Mouse (Mus musculus) limb, embryonic 14.5 days (tissue): Measurements from ENCODE around the gene Prkcz. TPM values are rescaled to one million over a fixed set of nuclear protein-coding genes. Genes with fewer than 3 reads are reported as not detected.

Experiments used
- ATAC-seq: fragments of 200-750 bp; cut with Nextera tagmentation; 2 replicates; pipeline ENCODE4 v1.8.0; 2017; ENCODE audit warnings: low read depth, moderate number of reproducible peaks, moderate TSS enrichment; ENCODE audit not compliant: low FRiP score
- DNase-seq: peaks from one replicate; pipeline ENCODE4 v3.0.0-alpha.2; 2015; ENCODE audit warnings: low spot score
- H3K27ac ChIP-seq: fragments of 300-500 bp; sonication (generic); replicated peaks from 2 replicates; pipeline ENCODE4 v1.5.1; 2014; ENCODE audit warnings: low read depth, mild to moderate bottlenecking, low read length, moderate library complexity, mixed read lengths
- H3K27me3 ChIP-seq: fragments of 300-500 bp; sonication (generic); 2 replicates; pipeline ENCODE4 v1.6.1; 2014; ENCODE audit warnings: low read length, mixed read lengths; ENCODE audit not compliant: control insufficient read depth, insufficient read depth
- H3K36me3 ChIP-seq: fragments of 300-500 bp; sonication (generic); 2 replicates; pipeline ENCODE4 v1.6.1; 2014; ENCODE audit warnings: mild to moderate bottlenecking, low read length, moderate library complexity, mixed read lengths; ENCODE audit not compliant: control insufficient read depth, insufficient read depth
- H3K4me1 ChIP-seq: fragments of 300-500 bp; sonication (generic); 2 replicates; pipeline ENCODE4 v1.6.1; 2014; ENCODE audit warnings: antibody characterized with exemption, low read length, mixed read lengths; ENCODE audit not compliant: control insufficient read depth, insufficient read depth
- H3K4me2 ChIP-seq: fragments of 300-500 bp; sonication (generic); replicated peaks from 2 replicates; pipeline ENCODE4 v1.6.1; 2014; ENCODE audit warnings: low read depth, mild to moderate bottlenecking, low read length, moderate library complexity; ENCODE audit not compliant: severe bottlenecking
- H3K4me3 ChIP-seq: fragments of 300-500 bp; sonication (generic); replicated peaks from 2 replicates; pipeline ENCODE4 v1.5.1; 2014; ENCODE audit warnings: low read length
- H3K9ac ChIP-seq: fragments of 300-500 bp; sonication (generic); 2 replicates; pipeline ENCODE4 v1.6.1; 2014; ENCODE audit warnings: mild to moderate bottlenecking, low read depth, low read length, moderate library complexity; ENCODE audit not compliant: severe bottlenecking
- H3K9me3 ChIP-seq: fragments of 300-500 bp; sonication (generic); 2 replicates; pipeline ENCODE4 v1.6.1; 2016; ENCODE audit warnings: low read length; ENCODE audit not compliant: control insufficient read depth
- POLR2A ChIP-seq: fragments of 200-500 bp; IDR thresholded peaks from 2 replicates; pipeline ENCODE4 v1.8.0; 2012; ENCODE audit warnings: inconsistent platforms, mild to moderate bottlenecking, moderate library complexity, borderline replicate concordance; ENCODE audit not compliant: insufficient read depth, insufficient read length; ENCODE audit errors: extremely low read depth
- WGBS: fragments of 180-500 bp; shearing (Covaris S2); extraction: QIAGEN DNeasy Blood & Tissue Kit; methylation state at CpG from one replicate; pipeline ENCODE4 v1.1.7; 2014; 5-methylcytosine and 5-hydroxymethylcytosine counted together
- polyA plus RNA-seq, 2 experiments: library from polyadenylated mRNA; depleted of rRNA in 1 of 2; stranded (reverse) in 1 of 2; unstranded in 1 of 2; fragments of >200 nt; fragmentation: Nextera tagmentation in 1 of 2; extraction: Ambion mirVana in 1 of 2; gene quantifications; 2 replicates each; pipeline versions ENCODE4 v1.2.1 to v1.2.3; 2012 to 2014

Gene Prkcz
- polyA plus RNA-seq, 2 experiments, result 7.1 to 7.4 TPM

GRCm38 (mm10) chr4:155290045-155290444 lies 71.1 kb downstream of the Prkcz start:
- H3K4me2 ChIP-seq, result no peak overlapping the region
- H3K4me1 ChIP-seq, result peaks cover 11% of the 10 kb centered on the region
- no peak for ATAC-seq
- H3K27me3 ChIP-seq, result no peaks in the 10 kb centered on the region
- no peak overlapping the region for H3K9ac ChIP-seq
- DNase-seq, result no peak
- no peak overlapping the region for H3K27ac ChIP-seq
- H3K9me3 ChIP-seq, result no peaks in the 10 kb centered on the region
- no peak for TF ChIP-seq POLR2A
- WGBS, result 89% methylated on average over 7 of the region's 7 CpGs
- H3K4me3 ChIP-seq, result no peak overlapping the region
- no peaks in the 10 kb centered on the region for H3K36me3 ChIP-seq

- no peak overlapping the region for H3K9ac ChIP-seq
- H3K9me3 ChIP-seq, result no peaks in the 10 kb centered on the region
- H3K27me3 ChIP-seq, result no peaks in the 10 kb centered on the region
- H3K4me2 ChIP-seq, result no peak overlapping the region
- ATAC-seq (no peak), DNase-seq (no peak)
- no peak for TF ChIP-seq POLR2A
- no peaks in the 10 kb centered on the region for H3K36me3 ChIP-seq
- no peak overlapping the region for H3K27ac ChIP-seq
- 91% methylated on average over 1 of the region's 1 CpGs for WGBS
- H3K4me3 ChIP-seq, result no peak overlapping the region
- H3K4me1 ChIP-seq, result peaks cover 26% of the 10 kb centered on the region
Measured at GRCm38 (mm10) chr4:155288586-155288985, 72.6 kb downstream of the Prkcz start.

- H3K27ac ChIP-seq, result no peak overlapping the region; the same call in 1 of the 2 replicates
- TF ChIP-seq POLR2A, result no peak
- H3K4me3 ChIP-seq, result no peak overlapping the region
- 75% methylated on average over 11 of the region's 11 CpGs for WGBS
- no peaks in the 10 kb centered on the region for H3K36me3 ChIP-seq
- H3K9me3 ChIP-seq, result no peaks in the 10 kb centered on the region
- no peak overlapping the region for H3K4me2 ChIP-seq
- H3K27me3 ChIP-seq, result no peaks in the 10 kb centered on the region
- ATAC-seq (no peak), DNase-seq (no peak)
- H3K4me1 ChIP-seq, result peaks cover 33% of the 10 kb centered on the region
- H3K9ac ChIP-seq, result no peak overlapping the region
Measured at GRCm38 (mm10) chr4:155287713-155288112, 73.4 kb downstream of the Prkcz start.

GRCm38 (mm10) chr4:155286090-155286489 lies 75.1 kb downstream of the Prkcz start:
- WGBS, result 96% methylated on average over 4 of the region's 4 CpGs
- H3K27ac ChIP-seq, result no peak overlapping the region
- no peaks in the 10 kb centered on the region for H3K27me3 ChIP-seq
- H3K9me3 ChIP-seq, result no peaks in the 10 kb centered on the region
- no peak overlapping the region for H3K9ac ChIP-seq
- H3K4me2 ChIP-seq, result no peak overlapping the region
- ATAC-seq, result no peak
- H3K4me1 ChIP-seq, result peaks cover 48% of the 10 kb centered on the region
- no peak overlapping the region for H3K4me3 ChIP-seq
- H3K36me3 ChIP-seq, result no peaks in the 10 kb centered on the region
- TF ChIP-seq POLR2A, result no peak
- DNase-seq, result no peak

GRCm38 (mm10) chr4:155284521-155285379 lies 76.4 kb downstream of the Prkcz start:
- no peak overlapping the region for H3K9ac ChIP-seq
- DNase-seq, result no peak

More at GRCm38 (mm10) chr4:155284521-155285379, 76.4 kb downstream of the Prkcz start:
- no peaks in the 10 kb centered on the region for H3K9me3 ChIP-seq
- no peaks in the 10 kb centered on the region for H3K27me3 ChIP-seq
- no peak for ATAC-seq
- H3K4me3 ChIP-seq, result no peak overlapping the region
- H3K4me1 ChIP-seq, result peaks cover 60% of the 10 kb centered on the region
- H3K4me2 ChIP-seq, result 0 out of 2 replicates have a peak overlapping the region, but pooled peaks have one; percentile 49
- H3K36me3 ChIP-seq, result no peaks in the 10 kb centered on the region
- peak overlapping the region; percentile 99 for H3K27ac ChIP-seq
- no peak for TF ChIP-seq POLR2A
- WGBS, result 25% methylated on average over 15 of the region's 15 CpGs
